Mouse (Mus musculus) liver, embryonic 16.5 days (tissue): ENCODE data around the gene Paf1. TPM values are rescaled to one million over a fixed set of nuclear protein-coding genes. Genes with fewer than 3 reads are reported as not detected.

ENCODE experiments used
- ATAC-seq: fragments of 200-750 bp; cut with Nextera tagmentation; 2 replicates; pipeline ENCODE4 v1.8.0; 2017; ENCODE audit warnings: low read depth, mild to moderate bottlenecking, moderate number of reproducible peaks, moderate library complexity
- H3K27ac ChIP-seq: fragments of 300-500 bp; sonication (generic); 2 replicates; pipeline ENCODE4 v1.5.1; 2014; ENCODE audit warnings: mild to moderate bottlenecking, low read length
- H3K27me3 ChIP-seq: fragments of 300-500 bp; sonication (generic); 2 replicates; pipeline ENCODE4 v1.6.1; 2014; ENCODE audit warnings: low read depth, low read length, mixed read lengths; ENCODE audit not compliant: control insufficient read depth, insufficient read depth
- H3K36me3 ChIP-seq: fragments of 300-500 bp; sonication (generic); 2 replicates; pipeline ENCODE4 v1.6.1; 2014; ENCODE audit warnings: mild to moderate bottlenecking; ENCODE audit not compliant: control insufficient read depth, insufficient read depth
- H3K4me1 ChIP-seq: fragments of 300-500 bp; sonication (generic); 2 replicates; pipeline ENCODE4 v1.6.1; 2014; ENCODE audit warnings: low read depth, low read length, mixed read lengths; ENCODE audit not compliant: control insufficient read depth
- H3K4me2 ChIP-seq: fragments of 300-500 bp; sonication (generic); 2 replicates; pipeline ENCODE4 v1.6.1; 2014; ENCODE audit warnings: low read depth, low read length, mixed read lengths
- H3K4me3 ChIP-seq: fragments of 300-500 bp; sonication (generic); 2 replicates; pipeline ENCODE4 v1.5.1; 2014; ENCODE audit warnings: low read depth, mild to moderate bottlenecking, low read length
- H3K9ac ChIP-seq: fragments of 300-500 bp; sonication (generic); 2 replicates; pipeline ENCODE4 v1.6.1; 2014; ENCODE audit warnings: low read depth, low read length
- H3K9me3 ChIP-seq: fragments of 300-500 bp; sonication (generic); replicated peaks from 2 replicates; pipeline ENCODE4 v1.6.1; 2016; ENCODE audit warnings: low read length; ENCODE audit not compliant: control insufficient read depth
- WGBS: fragments of 180-500 bp; shearing (Covaris S2); extraction: QIAGEN DNeasy Blood & Tissue Kit; methylation state at CpG from one replicate; pipeline ENCODE4 v1.1.7; 2014; ENCODE audit not compliant: insufficient replicate concordance; 5-methylcytosine and 5-hydroxymethylcytosine counted together
- polyA plus RNA-seq: library from polyadenylated mRNA; unstranded; fragments of >200 nt; fragmentation: Nextera tagmentation; extraction: Ambion mirVana; gene quantifications from 2 replicates; pipeline ENCODE4 v1.2.1, GENCODE M21; 2015

Paf1 gene
- polyA plus RNA-seq, 1 experiment from 2014 or later: 25.8 TPM

DNA sequence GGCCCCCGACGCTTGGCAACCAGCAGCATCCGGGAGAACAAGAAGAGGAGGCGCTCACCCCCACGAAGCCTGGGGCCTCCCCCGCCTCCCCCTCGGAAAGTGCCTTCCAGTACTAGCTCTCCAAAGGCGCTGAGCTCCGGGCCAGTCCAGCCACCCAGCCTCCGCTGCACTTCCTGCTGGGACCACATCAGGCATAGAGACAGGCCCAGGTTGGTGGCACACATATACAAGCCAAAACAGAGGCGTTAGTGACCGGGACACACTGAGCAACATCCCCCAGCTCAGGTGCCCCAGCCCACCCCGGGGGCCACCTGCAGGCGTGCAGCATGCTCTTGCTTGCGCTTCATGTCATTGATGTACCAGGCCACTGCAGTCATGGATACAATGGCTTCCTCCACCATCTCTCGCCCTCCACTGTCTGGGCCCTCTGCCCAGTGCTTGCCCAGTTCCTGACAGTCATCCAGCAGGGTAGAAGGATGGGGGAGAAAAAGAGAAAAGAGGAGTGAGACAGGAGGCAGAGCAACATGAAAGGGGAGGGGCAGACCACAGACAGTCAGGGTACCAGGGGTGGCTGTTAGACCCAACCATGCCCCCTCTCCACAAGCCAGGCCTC, 25.0 kb upstream of the Paf1 start:
- Histone ChIP-seq H3K4me2 (no peak overlapping the region), H3K9me3 (no peaks in the 10 kb centered on the region), H3K27me3 (peaks cover 7% of the 10 kb centered on the region), H3K9ac (no peak overlapping the region), H3K4me1 (peaks cover 14% of the 10 kb centered on the region), H3K27ac (no peak overlapping the region), H3K4me3 (no peak overlapping the region), H3K36me3 (no peaks in the 10 kb centered on the region)
- no peak for ATAC-seq
- 74% methylated on average over 16 of the region's 16 CpGs for WGBS

DNA sequence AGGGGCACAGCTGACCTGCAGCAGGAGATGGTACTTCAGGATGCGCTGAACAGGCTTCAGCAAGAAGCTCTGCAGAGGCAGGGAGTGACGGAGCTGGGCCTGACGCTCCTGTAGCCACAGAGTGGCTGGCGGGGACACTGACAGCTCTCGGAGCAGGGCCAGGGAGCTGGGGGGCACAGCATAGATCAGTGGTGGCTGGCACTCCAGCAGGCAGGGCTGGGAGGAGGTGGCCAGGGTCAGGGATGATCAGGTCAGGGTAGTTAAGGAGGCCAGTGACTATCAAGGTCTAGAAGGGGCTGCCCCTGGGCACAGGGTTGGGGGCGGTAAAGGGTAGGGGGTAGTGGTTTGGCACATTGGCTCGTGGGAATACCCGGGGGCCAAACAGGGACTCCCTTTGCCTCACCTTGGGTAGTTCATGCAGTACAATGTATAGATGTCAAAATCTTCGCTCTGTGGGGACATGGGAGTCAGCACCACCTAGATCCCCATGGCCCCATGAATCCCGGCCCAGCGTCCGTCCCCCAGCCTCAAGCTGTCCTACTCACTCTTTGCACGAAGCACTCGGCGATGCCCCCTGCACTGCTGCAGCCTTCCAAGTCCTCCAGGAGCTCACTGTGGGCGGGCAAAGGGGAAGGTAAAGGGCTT, 24.4 kb upstream of the Paf1 start:
- Histone ChIP-seq H3K36me3 (no peaks in the 10 kb centered on the region), H3K4me1 (peaks cover 17% of the 10 kb centered on the region), H3K4me3 (no peak overlapping the region), H3K9ac (no peak overlapping the region), H3K27me3 (peaks cover 7% of the 10 kb centered on the region), H3K27ac (no peak overlapping the region), H3K4me2 (no peak overlapping the region), H3K9me3 (no peaks in the 10 kb centered on the region)
- ATAC-seq: no peak
- WGBS: 76% methylated on average over 16 of the region's 16 CpGs

DNA sequence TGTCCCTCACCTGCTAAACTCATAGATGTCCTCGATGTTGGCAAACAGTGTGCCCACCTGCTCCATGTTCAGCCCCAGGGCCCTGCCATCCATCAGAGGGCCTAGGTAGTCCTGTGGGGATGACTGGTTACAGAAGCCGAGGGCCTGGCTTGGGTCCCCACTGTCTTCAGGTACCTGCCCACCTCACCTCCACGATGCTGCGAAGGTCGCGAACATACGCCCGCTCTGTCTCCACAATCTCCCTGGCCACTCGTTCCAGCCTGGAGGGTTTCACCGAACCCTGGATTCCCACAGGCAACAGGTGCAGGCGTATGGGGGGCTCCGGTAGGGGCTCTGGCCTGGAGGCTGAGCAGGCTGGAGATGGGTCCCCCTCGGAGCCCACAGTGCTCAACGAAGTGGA, 22.7 kb upstream of the Paf1 start:
- H3K4me2 ChIP-seq: no peak overlapping the region
- peaks cover 32% of the 10 kb centered on the region for H3K4me1 ChIP-seq
- ATAC-seq: no peak
- peaks cover 7% of the 10 kb centered on the region for H3K27me3 ChIP-seq
- 80% methylated on average over 14 of the region's 14 CpGs for WGBS
- H3K27ac ChIP-seq: no peak overlapping the region
- H3K4me3 ChIP-seq: no peak overlapping the region
- no peaks in the 10 kb centered on the region for H3K9me3 ChIP-seq
- no peaks in the 10 kb centered on the region for H3K36me3 ChIP-seq
- no peak overlapping the region for H3K9ac ChIP-seq

DNA sequence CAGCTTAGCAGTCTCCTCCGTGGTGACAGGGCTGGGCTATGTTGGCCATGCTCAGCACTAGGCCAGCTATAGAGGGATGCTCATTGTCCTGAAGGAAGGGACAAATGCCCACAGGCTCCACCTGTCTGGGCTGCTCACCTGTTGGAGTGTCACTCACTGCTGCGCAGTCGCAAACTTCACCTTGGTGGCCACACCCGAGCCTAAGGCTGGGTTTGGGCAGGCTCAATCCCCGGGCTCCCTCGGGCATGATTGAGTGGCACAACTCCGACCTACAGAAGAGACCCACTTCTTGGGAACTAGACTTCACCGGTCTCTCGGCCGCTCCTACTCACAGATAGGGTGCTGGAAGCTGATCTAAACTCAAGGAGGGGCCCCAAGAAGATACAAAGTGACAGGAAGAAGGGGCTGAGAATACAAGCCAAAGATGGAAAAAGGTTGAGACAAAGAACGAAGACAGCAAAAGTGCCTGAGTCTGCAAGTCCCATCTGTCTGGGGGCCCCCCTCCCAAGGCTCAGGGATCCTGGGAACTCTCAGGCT, 21.7 kb upstream of the Paf1 start:
- Histone ChIP-seq H3K4me2 (peak overlapping the region; percentile 98), H3K36me3 (no peaks in the 10 kb centered on the region), H3K9ac (peak overlapping the region; percentile 72), H3K27ac (no peak overlapping the region), H3K9me3 (no peaks in the 10 kb centered on the region), H3K4me3 (peak overlapping the region; percentile 71), H3K27me3 (peaks cover 7% of the 10 kb centered on the region), H3K4me1 (peaks cover 41% of the 10 kb centered on the region)
- ATAC-seq: no peak
- 12% methylated on average over 11 of the region's 11 CpGs for WGBS

DNA sequence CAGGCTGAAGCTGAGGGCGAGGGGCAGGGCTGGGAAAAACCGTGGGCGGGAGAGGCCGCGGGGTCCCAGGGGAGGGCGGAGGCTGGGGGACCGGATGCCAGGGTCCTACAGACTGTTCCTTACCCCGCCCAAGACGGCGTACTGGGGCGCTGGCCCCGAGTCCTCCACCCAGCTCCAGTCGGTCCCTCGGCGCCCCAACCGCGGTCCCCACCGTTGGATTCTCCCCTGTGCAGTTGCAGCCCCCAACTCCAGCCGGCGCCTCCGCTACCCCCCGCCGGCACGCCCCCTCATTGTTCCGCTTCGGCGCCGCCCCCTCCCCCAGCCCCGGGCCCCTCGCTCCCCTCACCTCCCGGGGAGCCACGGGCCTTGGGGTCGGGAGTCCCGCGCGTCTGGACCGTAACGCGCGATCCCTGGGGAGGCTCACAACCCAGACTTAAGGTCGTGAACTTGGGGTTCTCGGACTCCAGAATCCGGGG, 21.2 kb upstream of the Paf1 start:
- under 1% methylated on average over 41 of the region's 43 CpGs for WGBS
- Histone ChIP-seq H3K4me3 (peak overlapping the region; percentile 71), H3K27me3 (peaks cover 7% of the 10 kb centered on the region), H3K27ac (peak overlapping the region; percentile 86; the same call in 1 of the 2 replicates), H3K4me2 (peak overlapping the region; percentile 98), H3K36me3 (no peaks in the 10 kb centered on the region), H3K4me1 (peaks cover 46% of the 10 kb centered on the region), H3K9ac (peak overlapping the region; percentile 72), H3K9me3 (no peaks in the 10 kb centered on the region)
- ATAC-seq: no peak

DNA sequence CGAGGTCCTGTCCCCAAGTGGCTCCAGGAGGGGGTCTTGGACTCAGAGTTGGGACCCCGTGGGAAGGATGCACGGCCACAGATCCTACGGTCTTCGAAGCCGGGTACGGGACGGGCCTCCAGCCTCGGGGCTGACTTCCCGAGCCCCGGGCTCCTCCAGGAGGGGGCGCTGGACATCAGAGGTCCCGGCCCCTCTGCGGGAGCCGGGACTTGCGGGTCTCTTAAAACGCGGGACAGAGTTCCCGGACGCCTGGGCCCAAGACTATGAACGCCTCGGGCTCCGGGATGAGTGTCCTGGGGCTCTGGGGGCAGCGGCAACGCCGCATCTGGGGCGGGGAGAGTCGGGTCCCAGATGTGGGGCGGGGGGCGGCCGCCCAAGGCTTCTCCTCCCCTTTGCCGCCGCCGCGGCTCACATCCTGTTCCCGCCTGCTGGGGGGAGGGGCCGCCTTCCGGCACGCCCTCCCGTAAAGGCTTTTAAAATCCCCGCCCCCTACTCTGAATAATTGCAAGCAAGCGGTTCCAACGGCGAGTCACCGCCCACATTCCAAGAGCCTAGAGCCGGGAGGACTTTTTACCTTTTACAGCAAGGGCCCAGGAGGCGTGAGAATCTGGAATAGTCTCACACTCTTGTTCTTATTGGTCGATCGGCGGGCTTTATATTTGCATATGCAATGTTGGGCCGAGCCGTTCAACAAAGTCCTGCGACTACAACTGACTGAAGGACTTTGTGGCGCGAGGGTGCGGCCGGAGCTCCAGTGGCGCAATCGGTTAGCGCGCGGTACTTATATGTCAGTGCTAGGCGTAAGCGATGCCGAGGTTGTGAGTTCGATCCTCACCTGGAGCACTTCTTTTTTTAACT, 20.3 kb upstream of the Paf1 start, which contains the start of gene Plekhg2:
TSS of gene Plekhg2 (minus strand) at position 349 of the 858 bp plus-strand sequence.
- Histone ChIP-seq H3K27ac (peak within 1 kb of the TSS; percentile 86), H3K27me3 (peaks cover 7% of the 10 kb centered on the region), H3K9ac (peak within 1 kb of the TSS; percentile 72), H3K4me2 (peak within 1 kb of the TSS; percentile 98), H3K4me3 (peak within 1 kb of the TSS; percentile 71), H3K9me3 (no peaks in the 10 kb centered on the region), H3K4me1 (peaks cover 53% of the 10 kb centered on the region), H3K36me3 (peaks cover 2% of the 10 kb centered on the region; the same call in 1 of the 2 replicates)
- WGBS: under 1% methylated on average over 65 of the region's 66 CpGs
- peak; percentile 85 for ATAC-seq

DNA sequence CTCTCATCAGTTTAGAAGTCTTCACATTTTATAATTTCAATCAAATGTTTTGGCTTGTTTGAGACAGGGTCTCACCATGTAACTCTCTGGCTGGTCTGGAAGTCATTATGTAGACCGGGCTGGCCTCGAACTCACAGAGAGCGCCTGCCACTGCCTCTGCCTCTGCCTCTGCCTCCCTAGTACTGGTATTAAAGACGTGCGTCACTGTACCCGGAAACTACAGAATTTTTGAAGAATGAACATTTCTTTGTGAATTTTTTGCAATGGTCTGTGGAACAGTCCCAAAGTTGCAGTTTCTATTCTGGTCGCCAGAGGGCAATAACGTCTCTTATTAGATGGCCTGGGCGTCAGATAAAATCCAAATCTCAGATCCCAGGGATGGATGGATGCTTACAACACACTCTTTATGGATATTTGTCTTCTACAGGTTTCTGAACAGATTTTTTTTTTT, 19.6 kb upstream of the Paf1 start:
- H3K9me3 ChIP-seq: no peaks in the 10 kb centered on the region
- peak overlapping the region; percentile 98 for H3K4me2 ChIP-seq
- peak overlapping the region; percentile 71 for H3K4me3 ChIP-seq
- peak overlapping the region; percentile 86 for H3K27ac ChIP-seq
- H3K36me3 ChIP-seq: peaks cover 4% of the 10 kb centered on the region; the same call in 1 of the 2 replicates
- 0 out of 2 replicates have a peak, but pooled peaks have one; percentile 2 for ATAC-seq
- peaks cover 60% of the 10 kb centered on the region for H3K4me1 ChIP-seq
- peak overlapping the region; percentile 59 for H3K9ac ChIP-seq
- peaks cover 7% of the 10 kb centered on the region for H3K27me3 ChIP-seq
- under 1% methylated on average over 9 of the region's 9 CpGs for WGBS

DNA sequence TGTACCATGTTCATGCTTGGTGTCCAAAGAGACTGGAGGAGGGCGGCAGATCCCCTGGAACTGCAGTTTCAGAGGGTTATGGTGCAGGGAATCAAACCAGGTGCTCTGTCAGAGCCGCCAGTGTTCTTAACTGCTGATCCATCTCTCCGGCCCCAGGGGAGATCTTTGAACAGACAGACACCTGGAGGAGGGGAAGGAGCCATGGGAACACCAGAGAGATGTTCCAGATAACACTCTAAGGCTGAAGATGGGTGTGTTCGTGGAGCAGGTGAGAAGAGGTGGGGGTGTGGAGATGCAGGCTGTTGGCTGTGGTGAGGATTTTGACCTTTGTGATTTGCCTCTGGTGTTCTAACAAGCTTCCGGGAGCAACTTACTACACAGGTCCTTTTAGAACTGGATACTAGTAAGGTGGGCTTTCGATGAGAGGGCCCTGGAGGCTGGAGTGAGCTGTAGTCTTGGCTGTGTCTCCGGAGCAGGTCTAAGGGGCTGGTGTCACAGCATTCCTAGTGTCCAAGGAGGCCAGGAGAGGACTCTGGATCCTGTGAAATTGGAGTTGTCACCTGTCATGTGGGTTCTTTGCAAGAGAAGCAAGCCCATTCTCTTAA, 18.8 kb upstream of the Paf1 start:
- no peak for ATAC-seq
- Histone ChIP-seq H3K4me2 (no peak overlapping the region), H3K9me3 (no peaks in the 10 kb centered on the region), H3K4me1 (peaks cover 68% of the 10 kb centered on the region), H3K27me3 (peaks cover 7% of the 10 kb centered on the region), H3K4me3 (no peak overlapping the region), H3K9ac (no peak overlapping the region), H3K27ac (peak overlapping the region; percentile 96), H3K36me3 (peaks cover 4% of the 10 kb centered on the region; the same call in 1 of the 2 replicates)
- 76% methylated on average over 7 of the region's 7 CpGs for WGBS
